Mouse (Mus musculus) stomach, postnatal 0 days (tissue): Measurements from ENCODE around the gene Zmat3. TPM values are rescaled to one million over a fixed set of nuclear protein-coding genes. Genes with fewer than 3 reads are reported as not detected.
A peak's percentile ranks its signal among the peaks of the same experiment; 100 is the strongest.

Experiments used
- ATAC-seq: fragments of 200-750 bp; cut with Nextera tagmentation; 2 replicates; pipeline ENCODE4 v1.8.0; 2017; ENCODE audit not compliant: low FRiP score, low TSS enrichment
- DNase-seq: peaks from one replicate; pipeline ENCODE4 v3.0.0-alpha.2; 2016; ENCODE audit warnings: low spot score
- H3K27ac ChIP-seq: fragments of 300-500 bp; sonication (generic); replicated peaks from 2 replicates; pipeline ENCODE4 v1.5.1; 2014; ENCODE audit warnings: mild to moderate bottlenecking, control low read depth
- H3K27me3 ChIP-seq: fragments of 300-500 bp; sonication (generic); 2 replicates; pipeline ENCODE4 v1.6.1; 2014; ENCODE audit warnings: low read length; ENCODE audit not compliant: control insufficient read depth, insufficient read depth
- H3K36me3 ChIP-seq: fragments of 300-500 bp; sonication (generic); 2 replicates; pipeline ENCODE4 v1.6.1; 2014; ENCODE audit warnings: low read length, mixed read lengths; ENCODE audit not compliant: control insufficient read depth, insufficient read depth
- H3K4me1 ChIP-seq: fragments of 300-500 bp; sonication (generic); replicated peaks from 2 replicates; pipeline ENCODE4 v1.6.1; 2014; ENCODE audit warnings: antibody characterized with exemption; ENCODE audit not compliant: control insufficient read depth, insufficient read depth
- H3K4me2 ChIP-seq: fragments of 300-500 bp; sonication (generic); replicated peaks from 2 replicates; pipeline ENCODE4 v1.6.1; 2014; ENCODE audit warnings: low read depth, mild to moderate bottlenecking, control low read depth, moderate library complexity
- H3K4me3 ChIP-seq: fragments of 300-500 bp; sonication (generic); 2 replicates; pipeline ENCODE4 v1.5.1; 2014; ENCODE audit warnings: low read depth, low read length, control low read depth
- H3K9ac ChIP-seq: fragments of 300-500 bp; sonication (generic); 2 replicates; pipeline ENCODE4 v1.6.1; 2014; ENCODE audit warnings: mild to moderate bottlenecking, low read length, control low read depth, mixed read lengths
- H3K9me3 ChIP-seq: fragments of 300-500 bp; sonication (generic); 2 replicates; pipeline ENCODE4 v1.6.1; 2016; ENCODE audit warnings: low read length; ENCODE audit not compliant: control insufficient read depth
- CTCF ChIP-seq: IDR thresholded peaks from 2 replicates; pipeline ENCODE4 v1.5.1; 2016; ENCODE audit warnings: antibody characterized with exemption, low read depth, mild to moderate bottlenecking, moderate library complexity
- EP300 ChIP-seq: optimal IDR thresholded peaks from 2 replicates; pipeline ENCODE3; 2016; ENCODE audit warnings: antibody characterized with exemption
- WGBS: fragments of 180-500 bp; shearing (Covaris S2); extraction: QIAGEN DNeasy Blood & Tissue Kit; methylation state at CpG from one replicate; pipeline ENCODE4 v1.1.7; 2014; 5-methylcytosine and 5-hydroxymethylcytosine counted together
- polyA plus RNA-seq: library from polyadenylated mRNA; unstranded; fragments of >200 nt; fragmentation: Nextera tagmentation; extraction: Ambion mirVana; gene quantifications from 2 replicates; pipeline ENCODE4 v1.2.1, GENCODE M21; 2015

The Zmat3 gene
- polyA plus RNA-seq, 1 experiment from 2014 or later = 3.8 TPM

- H3K9ac ChIP-seq = no peak overlapping the region
Measured at GRCm38 (mm10) chr3:32381556-32381955, 15.7 kb upstream of the Zmat3 start.

GRCm38 (mm10) chr3:32379891-32380290 lies 14.1 kb upstream of the Zmat3 start:
- DNase-seq (no peak), ATAC-seq (no peak)
- H3K27me3 ChIP-seq = no peaks in the 10 kb centered on the region
- no peaks in the 10 kb centered on the region for H3K4me1 ChIP-seq
- H3K27ac ChIP-seq = no peak overlapping the region
- no peaks in the 10 kb centered on the region for H3K9me3 ChIP-seq
- no peaks in the 10 kb centered on the region for H3K36me3 ChIP-seq
- TF ChIP-seq CTCF (peak; percentile 72), EP300 (no peak)
- WGBS = 44% methylated on average over 2 of the region's 2 CpGs
- no peak overlapping the region for H3K9ac ChIP-seq
- H3K4me2 ChIP-seq = no peak overlapping the region
- H3K4me3 ChIP-seq = no peak overlapping the region

More at GRCm38 (mm10) chr3:32381556-32381955, 15.7 kb upstream of the Zmat3 start:
- TF ChIP-seq CTCF (no peak), EP300 (no peak)
- WGBS = 64% methylated on average over 3 of the region's 3 CpGs
- Histone ChIP-seq H3K27ac (no peak overlapping the region), H3K4me2 (no peak overlapping the region), H3K4me1 (no peaks in the 10 kb centered on the region), H3K27me3 (no peaks in the 10 kb centered on the region), H3K4me3 (no peak overlapping the region), H3K36me3 (no peaks in the 10 kb centered on the region), H3K9me3 (no peaks in the 10 kb centered on the region)
- no peak for DNase-seq
- ATAC-seq = peak; percentile 47; the same call in 1 of the 2 replicates

GRCm38 (mm10) chr3:32373236-32373635 lies 7.4 kb upstream of the Zmat3 start:
- TF ChIP-seq EP300 (no peak), CTCF (no peak)
- peak; percentile 33 for DNase-seq
- Histone ChIP-seq H3K4me1 (no peaks in the 10 kb centered on the region), H3K9me3 (no peaks in the 10 kb centered on the region), H3K4me3 (no peak overlapping the region), H3K27ac (peak overlapping the region; percentile 49; the same call in 1 of the 2 replicates), H3K27me3 (no peaks in the 10 kb centered on the region), H3K4me2 (no peak overlapping the region), H3K36me3 (no peaks in the 10 kb centered on the region), H3K9ac (no peak overlapping the region)
- peak; percentile 79 for ATAC-seq
- WGBS = 61% methylated on average over 6 of the region's 6 CpGs

- no peak overlapping the region for H3K4me3 ChIP-seq
- H3K4me1 ChIP-seq = no peaks in the 10 kb centered on the region
- H3K4me2 ChIP-seq = no peak overlapping the region
- no peak overlapping the region for H3K9ac ChIP-seq
- no peaks in the 10 kb centered on the region for H3K27me3 ChIP-seq
- WGBS = 54% methylated on average over 8 of the region's 8 CpGs
- H3K9me3 ChIP-seq = no peaks in the 10 kb centered on the region
- no peak for TF ChIP-seq EP300
- TF ChIP-seq CTCF = 0 out of 2 replicates have a peak, but pooled peaks have one; percentile 22
- ATAC-seq (peak; percentile 76), DNase-seq (no peak)
- H3K36me3 ChIP-seq = no peaks in the 10 kb centered on the region
- no peak overlapping the region; the same call in 1 of the 2 replicates for H3K27ac ChIP-seq
Measured at GRCm38 (mm10) chr3:32372470-32372869, 6.7 kb upstream of the Zmat3 start.

- Histone ChIP-seq H3K27ac (no peak overlapping the region; the same call in 1 of the 2 replicates), H3K4me2 (no peak overlapping the region), H3K9ac (no peak overlapping the region), H3K4me3 (no peak overlapping the region), H3K36me3 (no peaks in the 10 kb centered on the region), H3K9me3 (no peaks in the 10 kb centered on the region), H3K27me3 (no peaks in the 10 kb centered on the region), H3K4me1 (no peaks in the 10 kb centered on the region)
- peak; percentile 23 for DNase-seq
- 59% methylated on average over 7 of the region's 7 CpGs for WGBS
- 0 out of 2 replicates have a peak, but pooled peaks have one; percentile 62 for ATAC-seq
- no peak for TF ChIP-seq CTCF
- no peak for TF ChIP-seq EP300
Measured at GRCm38 (mm10) chr3:32371957-32372356, 6.1 kb upstream of the Zmat3 start.

GRCm38 (mm10) chr3:32367516-32367915 lies 1.7 kb upstream of the Zmat3 start:
- ATAC-seq (no peak), DNase-seq (no peak)
- H3K36me3 ChIP-seq = no peaks in the 10 kb centered on the region
- no peak for TF ChIP-seq CTCF
- no peak for TF ChIP-seq EP300
- H3K4me1 ChIP-seq = no peaks in the 10 kb centered on the region; the same call in 1 of the 2 replicates
- H3K4me2 ChIP-seq = no peak overlapping the region
- no peak overlapping the region for H3K9ac ChIP-seq
- H3K9me3 ChIP-seq = no peaks in the 10 kb centered on the region
- no peaks in the 10 kb centered on the region for H3K27me3 ChIP-seq
- H3K27ac ChIP-seq = no peak overlapping the region
- H3K4me3 ChIP-seq = no peak overlapping the region
- WGBS = 72% methylated on average over 1 of the region's 1 CpGs
